9 mouse cellular contexts compared by ENCODE assay signal in the genomic region with DNA sequence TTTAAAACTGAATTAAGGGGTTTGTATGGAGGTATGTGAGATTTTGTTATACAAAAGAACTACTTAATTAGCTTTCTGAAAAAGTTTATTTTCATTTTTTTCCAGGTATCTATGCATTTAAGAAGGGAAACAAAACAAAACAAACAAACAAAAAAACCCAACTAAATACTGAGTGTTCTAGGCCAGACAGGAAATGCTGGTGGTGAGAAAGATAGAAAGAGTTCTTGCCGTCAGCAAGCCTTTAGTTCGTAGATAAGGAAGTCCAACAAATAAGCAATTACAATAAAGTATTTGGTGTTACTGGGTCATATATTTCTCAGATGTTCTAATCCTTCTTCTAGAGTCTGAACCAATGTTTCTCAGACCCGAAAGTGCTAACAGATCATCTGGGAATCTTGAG. TPM values are rescaled to one million over a fixed set of nuclear protein-coding genes. Genes with fewer than 3 reads are reported as not detected.
DNase-seq lines count a peak whose midpoint lies in the region; ATAC-seq lines count a peak whose summit lies in the region.
"Had no signal": no experiment of that assay in that cellular context is flagged by ENCODE, and none has a peak within 500 bp of the region (broad histone marks: within the 10 kb centered on the region; RNA-seq: fewer than 3 reads in every experiment).

No protein-coding gene starts in this region.

- WGBS in limb, embryonic 12.5 days, result 71% methylated on average over 3 of the region's 3 CpGs
- WGBS in limb, embryonic 10.5 days, result 70% methylated on average over 3 of the region's 3 CpGs
- 63% methylated on average over 3 of the region's 3 CpGs for WGBS in embryonic facial prominence, embryonic 12.5 days
- WGBS in hindbrain, embryonic 13.5 days, result 63% methylated on average over 3 of the region's 3 CpGs
- 62% methylated on average over 3 of the region's 3 CpGs for WGBS in midbrain, embryonic 16.5 days

- no peaks in the 10 kb centered on the region for H3K9me3 ChIP-seq in limb, embryonic 12.5 days
- H3K9me3 ChIP-seq in limb, embryonic 10.5 days (replicated peaks), result no peaks in the 10 kb centered on the region
- H3K9me3 ChIP-seq in embryonic facial prominence, embryonic 12.5 days, result no peaks in the 10 kb centered on the region
- H3K9me3 ChIP-seq in hindbrain, embryonic 13.5 days, result no peaks in the 10 kb centered on the region
- no peaks in the 10 kb centered on the region for H3K9me3 ChIP-seq in midbrain, embryonic 16.5 days (replicated peaks; ENCODE audit: control insufficient read depth, low read length, poor library complexity, severe bottlenecking)

- DNase-seq in limb, embryonic 10.5 days (ENCODE audit: low spot score), result no peak
- DNase-seq in right cerebral cortex, postnatal 36 days (ENCODE audit: low spot score in 2 of 2), result no peak
- DNase-seq: retina, postnatal 1 day; thymus, adult 18-20 months had no signal

- no peak overlapping the region for H3K27ac ChIP-seq in limb, embryonic 12.5 days
- no peak overlapping the region for H3K27ac ChIP-seq in limb, embryonic 10.5 days
- H3K27ac ChIP-seq in embryonic facial prominence, embryonic 12.5 days, result no peak overlapping the region
- no peak overlapping the region for H3K27ac ChIP-seq in hindbrain, embryonic 13.5 days
- H3K27ac ChIP-seq in midbrain, embryonic 16.5 days (ENCODE audit: low read length), result no peak overlapping the region

- H3K36me3 ChIP-seq in limb, embryonic 12.5 days, result no peaks in the 10 kb centered on the region
- H3K36me3 ChIP-seq in limb, embryonic 10.5 days, result no peaks in the 10 kb centered on the region
- no peaks in the 10 kb centered on the region for H3K36me3 ChIP-seq in embryonic facial prominence, embryonic 12.5 days
- no peaks in the 10 kb centered on the region for H3K36me3 ChIP-seq in hindbrain, embryonic 13.5 days
- H3K36me3 ChIP-seq in midbrain, embryonic 16.5 days (ENCODE audit: control insufficient read depth, insufficient read depth, low read length), result no peaks in the 10 kb centered on the region

- ATAC-seq in limb, embryonic 12.5 days (ENCODE audit: insufficient number of reproducible peaks, insufficient read depth, low FRiP score, low TSS enrichment, low read depth), result no peak
- no peak for ATAC-seq in embryonic facial prominence, embryonic 12.5 days (ENCODE audit: insufficient number of reproducible peaks, insufficient read depth, low FRiP score, low TSS enrichment)
- no peak for ATAC-seq in hindbrain, embryonic 13.5 days (ENCODE audit: low FRiP score)
- no peak for ATAC-seq in midbrain, embryonic 16.5 days
- no peak for ATAC-seq in megakaryocyte-erythroid progenitor cell, adult 5-6 weeks (replicated peaks; ENCODE audit: low FRiP score, low TSS enrichment, poor library complexity, severe bottlenecking)

- H3K4me1 ChIP-seq in limb, embryonic 12.5 days (replicated peaks), result peaks cover 6% of the 10 kb centered on the region
- 0 out of 2 replicates have a peak, but pooled peaks cover 4% of the 10 kb centered on the region for H3K4me1 ChIP-seq in limb, embryonic 10.5 days
- H3K4me1 ChIP-seq in embryonic facial prominence, embryonic 12.5 days, result peaks cover 6% of the 10 kb centered on the region; the same call in 1 of the 2 replicates
- peaks cover 26% of the 10 kb centered on the region for H3K4me1 ChIP-seq in hindbrain, embryonic 13.5 days (replicated peaks)
- H3K4me1 ChIP-seq in midbrain, embryonic 16.5 days (ENCODE audit: control insufficient read depth, insufficient read depth, low read length), result peaks cover 21% of the 10 kb centered on the region

- no peak overlapping the region for H3K9ac ChIP-seq in limb, embryonic 12.5 days (replicated peaks)
- no peak overlapping the region for H3K9ac ChIP-seq in embryonic facial prominence, embryonic 12.5 days
- peak overlapping the region; percentile 94 for H3K9ac ChIP-seq in hindbrain, embryonic 13.5 days
- H3K9ac ChIP-seq in midbrain, embryonic 16.5 days (ENCODE audit: low read depth, low read length), result peak overlapping the region; percentile 87

- no peak overlapping the region; the same call in 1 of the 2 replicates for H3K4me3 ChIP-seq in limb, embryonic 12.5 days (replicated peaks)
- H3K4me3 ChIP-seq in limb, embryonic 10.5 days, result no peak overlapping the region; the same call in 1 of the 2 replicates
- H3K4me3 ChIP-seq in embryonic facial prominence, embryonic 12.5 days, result peak overlapping the region; percentile 58
- H3K4me3 ChIP-seq in hindbrain, embryonic 13.5 days, result peak overlapping the region; percentile 92
- H3K4me3 ChIP-seq in midbrain, embryonic 16.5 days (ENCODE audit: low read depth, low read length), result peak overlapping the region; percentile 96

- H3K4me2 ChIP-seq in limb, embryonic 12.5 days, result peak overlapping the region; percentile 97
- H3K4me2 ChIP-seq in embryonic facial prominence, embryonic 12.5 days (replicated peaks), result peak overlapping the region; percentile 68
- peak overlapping the region; percentile 75 for H3K4me2 ChIP-seq in hindbrain, embryonic 13.5 days
- peak overlapping the region; percentile 73 for H3K4me2 ChIP-seq in midbrain, embryonic 16.5 days (ENCODE audit: low read length)

- H3K27me3 ChIP-seq in limb, embryonic 12.5 days, result no peaks in the 10 kb centered on the region
- no peaks in the 10 kb centered on the region for H3K27me3 ChIP-seq in limb, embryonic 10.5 days (ENCODE audit: low read depth, poor library complexity, severe bottlenecking)
- H3K27me3 ChIP-seq in embryonic facial prominence, embryonic 12.5 days, result no peaks in the 10 kb centered on the region
- H3K27me3 ChIP-seq in hindbrain, embryonic 13.5 days, result no peaks in the 10 kb centered on the region
- no peaks in the 10 kb centered on the region for H3K27me3 ChIP-seq in midbrain, embryonic 16.5 days (ENCODE audit: control insufficient read depth, insufficient read depth, low read depth, low read length)

RNA-seq across cellular contexts. Expression of a gene that starts 1.8 kb away (rescaled TPM):
- 3.8 and 4.2 TPM in 2 replicates for polyA plus RNA-seq in limb, embryonic 12.5 days (2016; fragmentation: Nextera tagmentation; extraction: Ambion mirVana)
- 1.9 and 3.3 TPM in 2 replicates for polyA plus RNA-seq in limb, embryonic 10.5 days (2016; fragmentation: Nextera tagmentation; extraction: Ambion mirVana)
- polyA plus RNA-seq in embryonic facial prominence, embryonic 12.5 days (2016; fragmentation: Nextera tagmentation; extraction: Ambion mirVana), result 5.0 and 6.8 TPM in 2 replicates
- 21.0 and 21.4 TPM in 2 replicates for polyA plus RNA-seq in hindbrain, embryonic 13.5 days (2015; fragmentation: Nextera tagmentation; extraction: Ambion mirVana)
- polyA plus RNA-seq in midbrain, embryonic 16.5 days (2015; fragmentation: Nextera tagmentation; extraction: Ambion mirVana), result 36.5 and 39.4 TPM in 2 replicates
- 11.6 and 21.7 TPM in 2 replicates for total RNA-seq in megakaryocyte-erythroid progenitor cell, adult 5-6 weeks (2014; fragmentation: Nextera tagmentation)
- 13.7 and 18.0 TPM in 2 replicates for total RNA-seq in megakaryocyte-erythroid progenitor cell, adult 5-6 weeks (2017)

RNA-seq across cellular contexts. Expression of a gene that starts 52.7 kb away (rescaled TPM):
- 17.1 and 22.3 TPM in 2 replicates for polyA plus RNA-seq in limb, embryonic 12.5 days (2016; fragmentation: Nextera tagmentation; extraction: Ambion mirVana)
- polyA plus RNA-seq in limb, embryonic 10.5 days (2016; fragmentation: Nextera tagmentation; extraction: Ambion mirVana), result 18.0 and 19.4 TPM in 2 replicates
- 11.4 and 13.3 TPM in 2 replicates for polyA plus RNA-seq in embryonic facial prominence, embryonic 12.5 days (2016; fragmentation: Nextera tagmentation; extraction: Ambion mirVana)
- polyA plus RNA-seq in hindbrain, embryonic 13.5 days (2015; fragmentation: Nextera tagmentation; extraction: Ambion mirVana), result 0.58 and 0.66 TPM in 2 replicates
- 0.56 and 0.79 TPM in 2 replicates for polyA plus RNA-seq in midbrain, embryonic 16.5 days (2015; fragmentation: Nextera tagmentation; extraction: Ambion mirVana)
- 4.1 TPM in 1 of 2 replicates, not detected in the other for total RNA-seq in megakaryocyte-erythroid progenitor cell, adult 5-6 weeks (2014; fragmentation: Nextera tagmentation)
- 0.38 TPM in 1 of 2 replicates, not detected in the other for total RNA-seq in megakaryocyte-erythroid progenitor cell, adult 5-6 weeks (2017)

RNA-seq across cellular contexts. Expression of a gene that starts 56.4 kb away (rescaled TPM):
- 6.7 and 11.1 TPM in 2 replicates for polyA plus RNA-seq in limb, embryonic 12.5 days (2016; fragmentation: Nextera tagmentation; extraction: Ambion mirVana)
- 1.1 and 2.4 TPM in 2 replicates for polyA plus RNA-seq in limb, embryonic 10.5 days (2016; fragmentation: Nextera tagmentation; extraction: Ambion mirVana)
- 15.5 and 16.6 TPM in 2 replicates for polyA plus RNA-seq in embryonic facial prominence, embryonic 12.5 days (2016; fragmentation: Nextera tagmentation; extraction: Ambion mirVana)
- polyA plus RNA-seq in hindbrain, embryonic 13.5 days (2015; fragmentation: Nextera tagmentation; extraction: Ambion mirVana), result 5.9 and 6.4 TPM in 2 replicates
- 6.3 and 6.9 TPM in 2 replicates for polyA plus RNA-seq in midbrain, embryonic 16.5 days (2015; fragmentation: Nextera tagmentation; extraction: Ambion mirVana)
- total RNA-seq in megakaryocyte-erythroid progenitor cell, adult 5-6 weeks (2014; fragmentation: Nextera tagmentation), result not detected in 2 replicates
- total RNA-seq in megakaryocyte-erythroid progenitor cell, adult 5-6 weeks (2017), result 0.38 TPM in 1 of 2 replicates, not detected in the other

Comparison
In these comparisons a context has a peak if more than half of its experiments do, and no peak if none do; other contexts are left out.
1. H3K4me3 ChIP-seq: peak in embryonic facial prominence, embryonic 12.5 days (single experiment), hindbrain, embryonic 13.5 days (single experiment) and midbrain, embryonic 16.5 days (single experiment); none in limb, embryonic 12.5 days (single experiment) and limb, embryonic 10.5 days (single experiment).
2. H3K9ac ChIP-seq: peak in hindbrain, embryonic 13.5 days (single experiment) and midbrain, embryonic 16.5 days (single experiment); none in limb, embryonic 12.5 days (single experiment) and embryonic facial prominence, embryonic 12.5 days (single experiment).
3. Peak in every context shown above with its lines, with median percentiles within 50 percentile points of each other: H3K4me2 ChIP-seq.